Mouse (Mus musculus) bone marrow, adult 2 months (tissue): ENCODE measurements around the gene Lancl2.

ENCODE experiments used
- CTCF ChIP-seq: fragments of 200-500 bp; IDR thresholded peaks from 2 replicates; pipeline ENCODE4 v1.5.1; 2011; ENCODE audit warnings: low read length, control low read depth; ENCODE audit not compliant: control insufficient read depth, insufficient read depth
- POLR2A ChIP-seq: fragments of 200-500 bp; IDR thresholded peaks from 2 replicates; pipeline ENCODE4 v1.6.1; 2011; ENCODE audit warnings: low read depth, mild to moderate bottlenecking, control low read depth, low read length, borderline replicate concordance; ENCODE audit not compliant: control insufficient read depth

GRCm38 (mm10) chr6:57742749-57743148 lies 40.4 kb downstream of the Lancl2 start:
- TF ChIP-seq POLR2A (no peak), CTCF (no peak)
